Mouse (Mus musculus) E14TG2a.4 (cell line): Measurements from ENCODE around the gene Nop53.

Source experiments
- CTCF ChIP-seq: conservative IDR thresholded peaks from 2 replicates; pipeline ENCODE4 v1.5.1; 2014; ENCODE audit warnings: low read length
- NANOG ChIP-seq: IDR thresholded peaks from 2 replicates; pipeline ENCODE4 v1.6.1; 2014; ENCODE audit warnings: borderline replicate concordance, low read length, mixed read lengths

DNA sequence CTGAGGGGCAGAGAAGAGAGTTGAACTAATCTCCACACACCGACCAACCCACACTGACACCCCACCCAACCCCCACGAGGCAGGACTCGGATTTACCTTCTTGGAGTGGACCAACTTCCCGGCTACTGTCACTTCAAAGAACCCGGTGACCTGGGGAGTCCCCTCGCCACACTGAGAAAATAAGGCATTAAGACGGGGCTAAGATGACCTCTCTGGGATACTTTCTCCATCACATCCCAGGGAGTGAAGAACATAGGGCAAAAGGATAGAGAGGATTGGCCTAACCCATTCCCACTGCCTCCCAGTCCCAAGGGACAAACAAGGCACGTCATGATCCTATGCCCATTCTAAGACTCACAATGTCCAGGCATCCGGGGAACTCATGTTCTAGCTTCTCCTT, 25.9 kb downstream of the Nop53 start:
- TF ChIP-seq NANOG = no peak
- TF ChIP-seq CTCF = no peak
